Mouse (Mus musculus): ENCODE data around the gene Osgep.

The Osgep gene

GRCm38 (mm10) chr14:50944668-50945033 lies 20.0 kb upstream of the Osgep start:
- POLR2A ChIA-PET: interaction anchor here in 3 of 4 experiments (0.6 to 2.4 kb wide), 17 partner anchors 10 to 139 kb away, joined by 3 to 60 read pairs (median 5); partner anchors contain the start of genes Pip4p1 (in 2 of the 3), Pnp (in 2 of the 3), Apex1 (in 1 of the 3) and Osgep (in 1 of the 3)

GRCm38 (mm10) chr14:50943932-50944667 lies 19.4 kb upstream of the Osgep start, which contains the start of gene Gm49342:
Gm49342 (plus strand) TSS chr14:50944517.
- ChIA-PET CTCF (no interaction called here), POLR2A (interaction anchor here in 3 of 4 experiments (0.6 to 2.4 kb wide), 16 partner anchors 9 to 139 kb away, joined by 3 to 60 read pairs (median 5); partner anchors contain the start of genes Pip4p1 (in 2 of the 3), Pnp (in 2 of the 3), Apex1 (in 1 of the 3) and Osgep (in 1 of the 3))

More at GRCm38 (mm10) chr14:50944668-50945033, 20.0 kb upstream of the Osgep start:
- CTCF ChIA-PET: interaction anchor here in 2 of 4 experiments (0.7 to 0.8 kb wide), 2 partner anchors 12 to 124 kb away, joined by 3 to 14 read pairs; no protein-coding TSS in a partner anchor

DNA sequence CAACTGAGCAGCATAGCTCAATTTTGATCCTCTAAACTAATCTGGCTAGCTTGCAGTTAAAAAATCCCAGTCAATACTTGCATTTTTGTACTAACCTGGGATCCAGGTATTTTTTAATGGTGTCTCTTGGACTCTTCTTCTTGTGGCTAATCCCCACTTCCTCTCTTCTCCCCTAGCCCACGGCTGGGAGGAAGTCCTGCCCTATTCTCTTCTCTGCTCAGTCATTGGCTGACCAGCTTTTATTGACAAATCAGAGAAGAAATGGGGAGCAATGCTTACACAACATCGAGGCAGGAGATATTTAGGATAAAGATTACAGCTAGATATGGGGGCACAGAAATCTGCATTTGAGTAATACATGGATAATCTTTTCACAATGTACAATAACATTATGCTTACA lies 14.2 kb upstream of the Osgep start:
- CTCF ChIA-PET: interaction anchor here in 1 of 4 experiments (1.2 to 1.5 kb wide), 2 partner anchors 35 to 124 kb away, joined by 3 to 4 read pairs; no protein-coding TSS in a partner anchor

DNA sequence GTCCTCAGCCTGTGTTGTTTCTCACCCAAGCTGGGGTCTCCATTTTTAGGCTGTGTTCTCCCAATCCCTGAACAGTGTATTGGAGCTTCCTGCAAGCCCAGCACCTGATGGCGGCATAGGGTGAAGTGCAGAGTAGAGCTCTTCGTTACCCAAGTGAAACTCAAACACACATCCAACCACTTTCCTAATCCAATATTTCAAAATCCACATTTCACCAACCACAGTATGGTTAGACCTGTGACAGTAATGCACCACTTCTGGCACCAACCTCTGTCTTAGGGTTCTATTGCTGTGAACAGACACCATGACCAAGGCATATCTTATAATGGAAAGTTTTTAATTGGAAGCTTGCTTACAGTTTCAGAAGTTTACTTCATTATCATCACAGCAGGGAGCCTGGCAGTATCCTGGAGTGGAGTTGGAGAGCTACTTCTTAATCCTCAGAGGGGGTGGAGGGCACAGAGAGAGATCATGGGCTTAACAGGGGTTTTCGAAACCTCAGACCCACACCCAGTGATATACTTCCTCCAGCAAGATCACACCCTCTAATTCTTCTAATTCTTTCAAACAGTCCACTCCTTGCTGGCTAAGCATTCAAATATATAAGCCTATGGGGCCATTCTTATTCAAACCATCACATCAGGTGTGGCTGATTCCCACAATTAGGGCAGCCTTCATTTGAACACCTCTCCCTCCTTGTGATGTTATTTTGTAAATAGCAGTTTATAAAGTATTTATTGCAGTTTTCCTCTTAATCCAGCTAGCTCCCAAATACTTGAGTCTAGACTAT lies 13.6 kb upstream of the Osgep start:
- ChIA-PET CTCF (interaction anchor here in 3 of 4 experiments (0.5 to 1.5 kb wide), 4 partner anchors 34 to 138 kb away, joined by 3 to 4 read pairs (median 4); no protein-coding TSS in a partner anchor), POLR2A (interaction anchor here (0.6 to 4.6 kb wide), 37 partner anchors 8 to 1166 kb away, joined by 3 to 59 read pairs (median 5); partner anchors contain the start of genes Osgep (in 3 of the 4), Pip4p1 (in 3 of the 4), Pnp (in 3 of the 4) and Apex1 (in 2 of the 4))

More for the DNA sequence above, 14.2 kb upstream of the Osgep start:
- POLR2A ChIA-PET: interaction anchor here (0.6 to 4.6 kb wide), 26 partner anchors 8 to 154 kb away, joined by 3 to 59 read pairs (median 6); partner anchors contain the start of genes Osgep (in 3 of the 4), Pip4p1 (in 3 of the 4), Pnp (in 3 of the 4) and Apex1 (in 2 of the 4)

- CTCF ChIA-PET: no interaction called here
- POLR2A ChIA-PET: interaction anchor here in 2 of 4 experiments (0.5 to 4.6 kb wide), 8 partner anchors 8 to 143 kb away, joined by 3 to 59 read pairs (median 8); partner anchors contain the start of genes Apex1 (in 1 of the 2), Osgep (in 1 of the 2), Pip4p1 (in 1 of the 2) and Pnp (in 1 of the 2)
These were observed 12.0 kb upstream of the Osgep start for GRCm38 (mm10) chr14:50936649-50937048.

DNA sequence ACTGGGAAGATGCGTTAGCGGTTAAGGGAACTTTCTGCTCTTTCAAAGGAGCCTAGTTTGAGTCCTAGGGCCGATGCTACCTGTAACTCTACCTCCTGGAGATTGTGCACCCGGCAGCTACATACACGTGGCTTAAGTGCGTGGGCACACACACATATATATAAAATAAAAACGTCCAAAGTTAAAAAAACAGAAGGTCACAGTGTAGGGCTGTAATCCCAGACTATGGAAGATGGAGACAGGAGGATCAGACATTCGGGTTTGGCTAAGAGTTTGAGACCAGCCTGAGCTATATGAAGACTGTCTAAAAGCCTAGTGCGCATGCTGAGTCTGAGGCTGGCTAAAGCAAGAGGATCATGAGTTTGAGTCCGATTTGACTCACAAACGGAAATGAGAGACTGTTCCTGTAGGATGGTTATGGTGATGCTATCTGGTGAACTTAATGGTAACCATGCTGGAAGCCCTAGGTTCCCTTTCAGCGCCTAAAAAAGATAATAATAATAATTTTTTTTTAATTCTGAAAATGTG lies 6.9 kb upstream of the Osgep start:
- ChIA-PET POLR2A (interaction anchor here (0.6 to 12.2 kb wide), 66 partner anchors 7 to 1760 kb away, joined by 3 to 159 read pairs (median 6); partner anchors contain the start of genes Ccnb1ip1 (in 4 of the 4), Parp2 (in 4 of the 4), Gm49342 (in 2 of the 4) and Tep1 (in 2 of the 4)), CTCF (interaction anchor here in 1 of 4 experiments (0.6 kb wide), 1 partner anchor 132 kb away, joined by 3 read pairs; no protein-coding TSS in a partner anchor)

DNA sequence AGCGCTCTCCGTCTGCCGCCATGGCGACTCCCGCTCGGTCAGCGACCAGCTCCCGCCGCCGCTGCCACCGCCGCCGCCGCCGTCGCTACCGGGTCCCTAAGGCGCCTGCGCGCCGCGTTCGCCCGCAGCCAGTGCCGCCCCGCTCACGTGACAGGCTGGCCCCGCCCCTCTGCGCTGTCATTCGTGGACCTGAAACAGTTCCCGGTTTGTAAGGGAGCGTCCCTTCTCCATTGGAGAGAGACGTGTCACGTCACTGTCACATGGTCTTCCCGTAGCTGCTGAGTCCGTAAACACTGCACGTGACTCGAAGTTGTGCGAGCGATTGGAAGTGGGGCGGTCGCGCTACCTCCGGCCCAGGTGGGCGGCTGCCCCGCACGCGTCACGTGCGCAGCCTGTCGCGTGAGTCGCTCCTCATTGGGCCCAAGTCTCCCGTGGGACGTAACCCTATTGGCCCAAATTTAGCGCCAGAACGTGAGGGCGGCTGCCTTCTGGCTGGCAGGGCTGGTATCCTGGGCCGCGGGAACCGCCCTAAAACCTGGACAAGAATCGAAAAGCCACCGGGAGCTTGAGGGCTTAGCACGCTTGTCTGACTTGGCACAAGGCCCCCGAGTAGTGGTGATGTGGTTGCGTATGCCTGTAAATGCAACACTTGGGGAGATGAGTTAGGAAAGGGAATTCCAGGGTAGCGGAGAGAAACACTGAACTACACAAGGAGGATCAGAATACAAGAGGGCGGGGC lies 6.2 kb upstream of the Osgep start, which contains the start of the genes Pip4p1 and Pnp:
Gene Pip4p1 (minus strand): TSS at position 103 of the 739 bp plus-strand sequence.
Gene Pnp (plus strand): TSS at position 329 of the 739 bp plus-strand sequence.
- ChIA-PET POLR2A (interaction anchor here (0.6 to 12.2 kb wide), 72 partner anchors 7 to 1759 kb away, joined by 3 to 159 read pairs (median 5); partner anchors contain the start of genes Ccnb1ip1 (in 4 of the 4), Parp2 (in 4 of the 4), Gm49342 (in 2 of the 4) and Tep1 (in 2 of the 4)), CTCF (interaction anchor here in 1 of 4 experiments (0.6 kb wide), 1 partner anchor 133 kb away, joined by 3 read pairs; no protein-coding TSS in a partner anchor)

DNA sequence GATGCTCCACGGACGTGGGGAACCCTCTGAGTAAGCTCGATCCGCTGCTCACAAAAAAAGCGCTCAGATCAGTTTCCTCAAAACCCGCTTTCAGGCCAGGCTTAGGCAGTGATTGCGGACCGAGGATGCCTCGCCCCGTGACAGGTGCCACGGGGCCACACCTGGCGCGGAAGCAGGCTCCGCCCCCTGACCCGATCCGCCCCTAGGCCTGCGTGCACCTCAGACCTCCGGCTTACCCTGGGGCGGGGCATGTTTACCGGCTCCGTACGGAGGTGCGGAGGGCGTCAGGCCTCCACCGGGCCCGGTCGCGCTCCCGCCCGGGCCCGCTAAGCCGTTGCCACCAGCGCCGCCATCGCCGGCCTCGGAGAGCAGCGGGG lies 5.7 kb upstream of the Osgep start:
- POLR2A ChIA-PET: interaction anchor here (0.6 to 12.2 kb wide), 58 partner anchors 8 to 1349 kb away, joined by 3 to 159 read pairs (median 5); partner anchors contain the start of genes Ccnb1ip1 (in 4 of the 4), Parp2 (in 4 of the 4), Gm49342 (in 2 of the 4) and Klhl33 (in 1 of the 4)
- CTCF ChIA-PET: no interaction called here

GRCm38 (mm10) chr14:50929951-50930350 lies 5.3 kb upstream of the Osgep start:
- ChIA-PET CTCF (no interaction called here), POLR2A (interaction anchor here in 3 of 4 experiments (0.6 to 12.2 kb wide), 34 partner anchors 9 to 145 kb away, joined by 3 to 159 read pairs (median 7); partner anchors contain the start of genes Gm49342 (in 2 of the 3), Ccnb1ip1 (in 1 of the 3), Klhl33 (in 1 of the 3) and Parp2 (in 1 of the 3))

DNA sequence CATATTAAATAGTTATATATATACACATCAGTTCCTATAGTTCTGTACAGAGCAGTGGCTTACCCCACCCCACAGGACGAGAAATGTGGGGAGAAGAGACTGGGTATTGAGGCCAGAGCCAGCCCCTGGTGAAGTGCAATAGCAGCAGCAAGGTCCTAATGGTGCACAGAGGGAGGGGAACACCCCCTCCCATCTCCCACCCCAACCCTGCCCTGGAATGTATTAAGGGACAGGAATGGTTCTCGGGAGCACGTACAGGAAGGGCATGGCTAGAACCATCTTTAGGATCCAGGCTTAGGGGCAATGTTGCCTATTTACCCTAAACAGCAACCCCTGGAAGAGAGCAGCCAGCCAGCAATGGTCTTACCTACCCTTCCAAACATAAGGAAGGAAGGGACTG lies 2.7 kb upstream of the Osgep start:
- ChIA-PET POLR2A (interaction anchor here in 2 of 4 experiments (1.0 to 12.2 kb wide), 7 partner anchors 11 to 162 kb away, joined by 3 to 159 read pairs (median 5); partner anchors contain the start of genes Ccnb1ip1 (in 1 of the 2) and Parp2 (in 1 of the 2)), CTCF (no interaction called here)

DNA sequence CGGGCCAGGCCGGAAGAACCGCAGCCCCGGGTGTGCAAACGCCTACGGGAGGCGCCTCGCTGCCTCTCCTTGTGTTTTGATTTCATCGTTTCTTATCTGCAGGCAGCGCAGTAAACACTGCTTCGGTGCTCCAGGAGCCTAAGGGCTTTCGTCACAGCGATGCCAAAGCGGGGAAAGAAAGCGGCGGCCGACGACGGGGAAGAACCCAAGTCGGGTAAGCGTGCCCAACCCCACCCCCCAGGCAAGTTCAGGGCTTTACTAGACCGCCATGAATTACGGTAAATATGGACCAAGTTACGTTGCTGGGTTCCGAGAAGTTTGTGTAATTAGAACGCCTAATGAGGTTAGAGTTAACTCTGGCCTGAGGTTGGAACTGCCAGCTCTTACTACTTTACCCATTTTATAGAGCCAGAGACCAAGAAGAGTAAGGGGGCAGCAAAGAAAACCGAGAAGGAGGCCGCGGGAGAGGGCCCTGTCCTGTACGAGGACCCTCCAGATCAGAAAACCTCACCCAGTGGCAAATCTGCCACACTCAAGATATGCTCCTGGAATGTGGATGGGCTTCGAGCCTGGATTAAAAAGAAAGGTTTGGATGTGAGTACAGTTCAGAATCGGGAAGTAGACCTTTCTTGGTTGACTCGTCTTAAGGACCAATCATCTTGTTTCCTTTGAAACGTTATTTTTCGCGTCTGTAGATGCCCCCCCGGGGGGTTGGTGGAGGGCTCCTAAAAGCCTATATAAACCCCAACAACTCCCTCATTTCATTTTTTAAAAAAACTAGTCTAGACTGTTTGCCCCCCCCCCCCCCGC lies 623 bp upstream of the Osgep start:
- ChIA-PET CTCF (interaction anchor here in 1 of 4 experiments (1.2 kb wide), 1 partner anchor 21 kb away, joined by 3 read pairs; no protein-coding TSS in a partner anchor), POLR2A (interaction anchor here (0.6 to 12.2 kb wide), 24 partner anchors 10 to 139 kb away, joined by 3 to 159 read pairs (median 6); partner anchors contain the start of genes Ccnb1ip1 (in 1 of the 4), Gm49342 (in 1 of the 4) and Parp2 (in 1 of the 4))

DNA sequence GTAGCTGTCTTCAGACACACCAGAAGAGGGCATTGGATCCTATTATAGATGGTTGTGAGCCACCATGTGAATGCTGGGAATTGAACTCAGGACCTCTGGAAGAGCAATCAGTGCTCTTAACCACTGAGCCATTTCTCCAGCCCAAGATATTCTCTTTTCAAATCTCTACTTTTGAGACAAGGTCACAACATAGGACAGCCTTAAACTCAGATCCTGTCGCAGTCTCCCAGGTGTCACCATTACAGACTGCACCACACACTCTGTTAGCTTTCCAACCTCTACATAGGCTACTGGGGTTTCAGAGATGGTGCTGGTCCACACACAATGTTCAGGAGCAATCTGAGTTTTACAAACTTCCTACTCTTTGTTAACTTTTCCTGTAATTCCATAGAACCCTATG lies 1.3 kb downstream of the Osgep start:
- ChIA-PET POLR2A (interaction anchor here in 3 of 4 experiments (0.5 to 12.2 kb wide), 27 partner anchors 9 to 960 kb away, joined by 3 to 159 read pairs (median 6); partner anchors contain the start of genes Ccnb1ip1 (in 2 of the 3), Parp2 (in 2 of the 3), Gm49342 (in 1 of the 3) and Pip4p1 (in 1 of the 3)), CTCF (interaction anchor here in 2 of 4 experiments (0.7 to 1.4 kb wide), 3 partner anchors 19 to 481 kb away, joined by 3 to 4 read pairs (median 3); no protein-coding TSS in a partner anchor)

GRCm38 (mm10) chr14:50911356-50911755 lies 13.3 kb downstream of the Osgep start:
- ChIA-PET CTCF (no interaction called here), POLR2A (interaction anchor here (0.6 to 8.2 kb wide), 13 partner anchors 8 to 115 kb away, joined by 3 to 159 read pairs (median 4); partner anchors contain the start of genes Pip4p1 (in 3 of the 4), Pnp (in 3 of the 4), Apex1 (in 2 of the 4) and Osgep (in 2 of the 4))

GRCm38 (mm10) chr14:50908126-50908525 lies 16.6 kb downstream of the Osgep start:
- CTCF ChIA-PET: interaction anchor here in 1 of 4 experiments (0.8 kb wide), 1 partner anchor 985 kb away, joined by 3 read pairs; no protein-coding TSS in a partner anchor

DNA sequence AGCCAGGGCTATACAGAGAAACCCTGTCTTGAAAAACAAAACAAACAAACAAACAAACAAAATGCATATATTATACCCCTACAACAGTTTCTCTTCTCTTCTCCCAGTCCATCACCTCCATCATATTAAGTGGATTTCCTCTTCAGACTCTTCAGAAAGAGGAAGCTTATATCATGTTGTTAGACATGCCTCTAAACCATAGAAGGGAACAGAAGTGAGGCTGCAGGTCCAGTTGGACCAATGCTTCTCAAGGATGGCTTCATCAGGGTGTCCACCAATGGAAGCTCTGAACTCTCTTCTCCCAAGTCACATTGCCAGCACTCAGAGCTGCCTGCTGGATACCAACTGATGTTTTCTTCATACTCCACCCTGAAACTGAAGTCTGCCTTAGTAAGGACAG lies 19.4 kb downstream of the Osgep start:
- CTCF ChIA-PET: interaction anchor here in 2 of 4 experiments (1.2 to 1.9 kb wide), 3 partner anchors 84 to 335 kb away, joined by 3 to 4 read pairs (median 3); no protein-coding TSS in a partner anchor
- POLR2A ChIA-PET: interaction anchor here in 2 of 4 experiments (1.1 to 3.5 kb wide), 11 partner anchors 8 to 132 kb away, joined by 3 to 24 read pairs (median 10); partner anchors contain the start of genes Pip4p1 (in 2 of the 2), Pnp (in 2 of the 2), Ccnb1ip1 (in 1 of the 2) and Parp2 (in 1 of the 2)

More at GRCm38 (mm10) chr14:50908126-50908525, 16.6 kb downstream of the Osgep start:
- POLR2A ChIA-PET: interaction anchor here in 1 of 4 experiments (1.3 to 1.9 kb wide), 2 partner anchors 21 to 27 kb away, joined by 3 to 4 read pairs; no protein-coding TSS in a partner anchor

Data from embryonic stem cell, embryonic (primary cell).